In genomic region chr6:93573679-93574635, GRCm38 (mm10) we compare ENCODE assay signal across 9 mouse cellular contexts.
DNase-seq lines count a peak whose midpoint lies in the region; ATAC-seq lines count a peak whose summit lies in the region.
"Had no signal": no experiment of that assay in that cellular context is flagged by ENCODE, and none has a peak within 500 bp of the region (broad histone marks: within the 10 kb centered on the region; RNA-seq: fewer than 3 reads in every experiment).

No protein-coding gene starts in this region.

- ATAC-seq in forebrain, embryonic 15.5 days (replicated peaks) = peak; percentile 94

- H3K4me2 ChIP-seq in forebrain, embryonic 15.5 days (replicated peaks) = no peak overlapping the region

- H3K27ac ChIP-seq in forebrain, embryonic 15.5 days (replicated peaks) = peak overlapping the region; percentile 43
- H3K27ac ChIP-seq: macrophage had no signal

- H3K36me3 ChIP-seq in forebrain, embryonic 15.5 days = no peaks in the 10 kb centered on the region

- H3K4me1 ChIP-seq in forebrain, embryonic 15.5 days = peaks cover 6% of the 10 kb centered on the region; the same call in 1 of the 2 replicates

- H3K9ac ChIP-seq in forebrain, embryonic 15.5 days (replicated peaks) = no peak overlapping the region

- no peaks in the 10 kb centered on the region for H3K27me3 ChIP-seq in forebrain, embryonic 15.5 days

- no peak overlapping the region for H3K4me3 ChIP-seq in forebrain, embryonic 15.5 days

- 33% methylated on average over 7 of the region's 7 CpGs for WGBS in forebrain, embryonic 15.5 days

- peak; percentile 4 to 8 for DNase-seq in lung, adult 18-20 months
- DNase-seq in lung, postnatal 14 days = no peak
- DNase-seq in layer of hippocampus, adult 11-12 months (ENCODE audit: low spot score) = peak; percentile 52
- peak; percentile 73 for DNase-seq in right cerebral cortex, adult 18-20 months
- no peak for DNase-seq in urinary bladder, postnatal 4 days (ENCODE audit: low spot score in 2 of 2)
- no peak for DNase-seq in urinary bladder, adult 18-20 months (ENCODE audit: low spot score in 2 of 2)
- no peak for DNase-seq in thymus, postnatal 25 days

- H3K9me3 ChIP-seq in forebrain, embryonic 15.5 days = no peaks in the 10 kb centered on the region

Comparison
In these comparisons a context has a peak if more than half of its experiments do, and no peak if none do; other contexts are left out.
1. DNase-seq: peak in lung, adult 18-20 months (2 of 2), layer of hippocampus, adult 11-12 months (single experiment) and right cerebral cortex, adult 18-20 months (single experiment); none in lung, postnatal 14 days (single experiment), urinary bladder, postnatal 4 days (0 of 2), urinary bladder, adult 18-20 months (0 of 2) and thymus, postnatal 25 days (single experiment).